Mouse (Mus musculus): ENCODE results near the gene Lrrc8d. TPM values are rescaled to one million over a fixed set of nuclear protein-coding genes. Genes with fewer than 3 reads are reported as not detected.

Gene Lrrc8d
- polyA plus RNA-seq, 1 experiment from 2014 or later: 8.3 TPM

DNA sequence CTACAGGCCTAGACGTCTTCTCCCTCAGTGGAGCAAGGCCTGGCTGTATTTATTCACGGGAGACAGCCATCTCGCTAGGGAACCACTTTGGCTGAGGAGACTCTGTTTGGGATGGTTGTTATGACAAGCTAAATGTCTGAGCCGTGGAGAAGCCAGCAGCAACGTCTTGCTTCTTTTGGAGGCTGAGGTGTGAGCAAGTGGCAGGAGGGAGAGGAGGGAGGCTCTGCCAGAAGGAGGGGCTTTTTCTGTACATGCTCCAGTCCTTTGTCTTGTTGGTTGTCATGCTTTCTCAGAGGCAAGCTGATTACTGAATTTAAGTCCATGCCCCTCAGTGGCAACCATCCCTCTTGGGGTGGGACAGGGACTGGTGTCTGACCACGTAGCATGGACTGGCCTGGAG lies 33.5 kb downstream of the Lrrc8d start:
- no peak overlapping the region for H3K9ac ChIP-seq (ENCODE audit: low read depth, low read length)
- WGBS (ENCODE audit: insufficient replicate concordance): 73% methylated on average over 6 of the region's 6 CpGs

DNA sequence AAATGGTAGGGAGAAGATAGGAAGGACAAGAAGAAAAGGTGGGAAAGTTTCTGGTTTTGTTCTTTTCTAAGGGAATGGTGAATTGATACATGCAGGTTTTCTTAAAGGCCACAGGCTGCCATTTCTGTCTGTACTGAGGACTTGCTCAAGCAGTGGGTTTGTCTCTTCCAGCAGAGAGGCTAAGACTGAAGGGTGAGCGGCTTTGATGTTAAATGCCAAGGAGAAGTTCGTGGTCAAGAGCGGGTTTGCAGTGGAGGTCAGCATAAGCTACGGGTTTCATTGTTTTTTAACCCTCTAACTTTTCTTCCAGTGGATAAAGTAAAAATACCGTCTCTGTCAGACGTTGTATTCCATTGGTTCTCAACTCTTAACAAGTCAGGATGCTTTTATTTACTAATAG lies 36.6 kb downstream of the Lrrc8d start:
- WGBS (ENCODE audit: insufficient replicate concordance): 85% methylated on average over 6 of the region's 6 CpGs
- Histone ChIP-seq H3K9ac (ENCODE audit: low read depth, low read length) (no peak overlapping the region), H3K27me3 (ENCODE audit: control insufficient read depth, insufficient read depth, low read length) (peaks cover 12% of the 10 kb centered on the region), H3K4me3 (ENCODE audit: low read depth, low read length) (no peak overlapping the region), H3K9me3 (replicated peaks; ENCODE audit: control insufficient read depth, low read length) (no peaks in the 10 kb centered on the region), H3K36me3 (ENCODE audit: control insufficient read depth, insufficient read depth, low read length) (no peaks in the 10 kb centered on the region), H3K27ac (ENCODE audit: low read depth, low read length) (no peak overlapping the region), H3K4me1 (ENCODE audit: control insufficient read depth, insufficient read depth, low read length) (peaks cover 6% of the 10 kb centered on the region; the same call in 1 of the 2 replicates), H3K4me2 (no peak overlapping the region)
- no peak for ATAC-seq (replicated peaks; ENCODE audit: insufficient number of reproducible peaks, low FRiP score, low TSS enrichment)

More for the DNA sequence above, 33.5 kb downstream of the Lrrc8d start:
- no peak overlapping the region for H3K4me2 ChIP-seq
- no peak overlapping the region for H3K27ac ChIP-seq (ENCODE audit: low read depth, low read length)
- peaks cover 6% of the 10 kb centered on the region; the same call in 1 of the 2 replicates for H3K4me1 ChIP-seq (ENCODE audit: control insufficient read depth, insufficient read depth, low read length)
- H3K4me3 ChIP-seq (ENCODE audit: low read depth, low read length): no peak overlapping the region
- H3K27me3 ChIP-seq (ENCODE audit: control insufficient read depth, insufficient read depth, low read length): peaks cover 15% of the 10 kb centered on the region
- no peaks in the 10 kb centered on the region for H3K36me3 ChIP-seq (ENCODE audit: control insufficient read depth, insufficient read depth, low read length)
- no peak for ATAC-seq (replicated peaks; ENCODE audit: insufficient number of reproducible peaks, low FRiP score, low TSS enrichment)
- H3K9me3 ChIP-seq (replicated peaks; ENCODE audit: control insufficient read depth, low read length): no peaks in the 10 kb centered on the region

DNA sequence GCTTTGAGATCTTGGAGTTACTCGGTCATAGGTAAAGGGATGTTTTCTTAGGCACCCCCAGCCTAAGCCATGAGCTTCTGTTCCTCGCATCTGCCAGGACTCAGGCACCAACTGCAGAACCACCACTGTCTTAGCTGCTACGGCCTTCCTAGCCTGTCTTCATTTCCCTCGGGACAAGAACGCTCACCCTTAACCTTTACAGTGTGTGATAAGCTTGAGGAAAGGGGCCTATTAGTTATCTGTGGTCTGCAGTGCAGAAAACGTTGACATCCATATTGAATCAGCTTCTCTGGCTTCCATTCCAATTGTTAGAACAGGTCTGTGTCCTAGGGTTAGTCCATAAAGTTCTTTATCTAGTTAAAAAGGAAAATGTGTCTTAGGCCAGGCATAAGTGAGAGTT lies 37.4 kb downstream of the Lrrc8d start:
- WGBS (ENCODE audit: insufficient replicate concordance): 43% methylated on average over 6 of the region's 6 CpGs
- Histone ChIP-seq H3K36me3 (ENCODE audit: control insufficient read depth, insufficient read depth, low read length) (no peaks in the 10 kb centered on the region), H3K27me3 (ENCODE audit: control insufficient read depth, insufficient read depth, low read length) (peaks cover 12% of the 10 kb centered on the region), H3K4me3 (ENCODE audit: low read depth, low read length) (no peak overlapping the region), H3K4me1 (ENCODE audit: control insufficient read depth, insufficient read depth, low read length) (peaks cover 5% of the 10 kb centered on the region; the same call in 1 of the 2 replicates), H3K9ac (ENCODE audit: low read depth, low read length) (no peak overlapping the region), H3K27ac (ENCODE audit: low read depth, low read length) (no peak overlapping the region), H3K9me3 (replicated peaks; ENCODE audit: control insufficient read depth, low read length) (no peaks in the 10 kb centered on the region), H3K4me2 (no peak overlapping the region)
- no peak for ATAC-seq (replicated peaks; ENCODE audit: insufficient number of reproducible peaks, low FRiP score, low TSS enrichment)

DNA sequence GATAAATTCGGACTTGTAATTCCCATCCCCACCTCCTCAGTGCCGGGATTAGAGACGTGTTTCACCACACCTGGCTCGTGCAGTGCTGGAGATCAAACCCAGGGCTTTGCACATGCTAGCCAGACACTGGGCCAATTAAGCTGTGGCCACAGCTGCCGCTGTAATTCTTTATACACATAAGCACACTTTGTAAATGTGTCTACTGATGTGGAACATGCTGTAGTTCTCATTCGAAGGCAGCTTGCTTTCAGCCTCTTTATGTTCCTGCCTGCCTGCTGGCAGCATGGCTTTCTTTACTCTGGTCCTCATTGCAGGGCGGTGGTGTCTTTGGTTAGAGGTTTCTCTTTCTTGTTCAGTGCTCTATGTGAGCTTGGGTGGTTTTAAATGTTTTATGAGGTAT lies 40.7 kb downstream of the Lrrc8d start:
- 77% methylated on average over 7 of the region's 7 CpGs for WGBS (ENCODE audit: insufficient replicate concordance)
- Histone ChIP-seq H3K9ac (ENCODE audit: low read depth, low read length) (no peak overlapping the region), H3K27me3 (ENCODE audit: control insufficient read depth, insufficient read depth, low read length) (no peaks in the 10 kb centered on the region), H3K36me3 (ENCODE audit: control insufficient read depth, insufficient read depth, low read length) (no peaks in the 10 kb centered on the region), H3K27ac (ENCODE audit: low read depth, low read length) (no peak overlapping the region), H3K4me3 (ENCODE audit: low read depth, low read length) (no peak overlapping the region), H3K4me1 (ENCODE audit: control insufficient read depth, insufficient read depth, low read length) (peaks cover 3% of the 10 kb centered on the region; the same call in 1 of the 2 replicates), H3K9me3 (replicated peaks; ENCODE audit: control insufficient read depth, low read length) (no peaks in the 10 kb centered on the region), H3K4me2 (no peak overlapping the region)
- no peak for ATAC-seq (replicated peaks; ENCODE audit: insufficient number of reproducible peaks, low FRiP score, low TSS enrichment)

DNA sequence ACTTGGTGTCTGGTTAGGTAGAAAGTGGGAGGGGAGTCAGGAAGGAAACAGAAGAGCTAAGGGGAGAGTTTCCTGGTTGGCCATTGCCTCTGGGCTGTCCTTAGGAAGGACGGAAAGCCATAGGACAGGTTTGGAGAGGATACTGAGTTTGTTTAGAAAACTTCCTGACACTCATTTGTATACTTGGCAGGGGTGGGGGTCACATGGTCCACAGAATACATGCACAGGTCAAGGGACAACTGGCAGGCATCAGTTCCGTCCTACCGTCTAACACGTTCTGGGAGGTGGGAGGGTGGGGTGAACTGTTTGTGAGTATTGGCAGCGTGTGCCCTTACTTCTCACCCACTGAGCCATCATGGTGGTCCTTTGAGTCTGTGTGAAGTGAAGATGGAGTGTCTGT lies 42.9 kb downstream of the Lrrc8d start:
- Histone ChIP-seq H3K36me3 (ENCODE audit: control insufficient read depth, insufficient read depth, low read length) (no peaks in the 10 kb centered on the region), H3K4me3 (ENCODE audit: low read depth, low read length) (no peak overlapping the region), H3K4me1 (ENCODE audit: control insufficient read depth, insufficient read depth, low read length) (peaks cover 3% of the 10 kb centered on the region; the same call in 1 of the 2 replicates), H3K9me3 (replicated peaks; ENCODE audit: control insufficient read depth, low read length) (no peaks in the 10 kb centered on the region), H3K27me3 (ENCODE audit: control insufficient read depth, insufficient read depth, low read length) (no peaks in the 10 kb centered on the region), H3K4me2 (no peak overlapping the region), H3K9ac (ENCODE audit: low read depth, low read length) (no peak overlapping the region), H3K27ac (ENCODE audit: low read depth, low read length) (no peak overlapping the region)
- no peak for ATAC-seq (replicated peaks; ENCODE audit: insufficient number of reproducible peaks, low FRiP score, low TSS enrichment)
- 82% methylated on average over 5 of the region's 5 CpGs for WGBS (ENCODE audit: insufficient replicate concordance)

DNA sequence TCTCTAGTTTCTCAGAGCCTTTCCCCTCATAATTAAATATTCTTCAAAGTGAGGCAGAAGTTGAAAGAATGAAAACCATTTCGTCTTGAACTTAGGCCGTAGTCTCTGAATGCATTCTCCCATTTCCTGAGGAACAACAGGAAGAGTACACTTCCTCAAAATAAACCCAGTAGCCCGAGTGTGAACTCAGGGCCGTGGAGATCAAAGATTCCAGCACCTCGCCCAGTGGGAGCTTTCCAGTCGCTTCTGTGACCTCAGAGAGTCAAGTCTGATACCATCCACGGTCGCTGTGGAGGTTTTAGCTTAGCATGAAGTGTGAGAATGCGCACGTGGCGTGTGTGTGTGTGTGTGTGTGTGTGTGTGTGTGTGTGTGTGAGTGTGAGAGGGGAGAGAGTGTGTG lies 45.6 kb downstream of the Lrrc8d start:
- no peak overlapping the region for H3K4me2 ChIP-seq
- peaks cover 3% of the 10 kb centered on the region; the same call in 1 of the 2 replicates for H3K4me1 ChIP-seq (ENCODE audit: control insufficient read depth, insufficient read depth, low read length)
- no peaks in the 10 kb centered on the region for H3K9me3 ChIP-seq (replicated peaks; ENCODE audit: control insufficient read depth, low read length)
- H3K9ac ChIP-seq (ENCODE audit: low read depth, low read length): no peak overlapping the region; the same call in 1 of the 2 replicates
- H3K36me3 ChIP-seq (ENCODE audit: control insufficient read depth, insufficient read depth, low read length): no peaks in the 10 kb centered on the region
- ATAC-seq (replicated peaks; ENCODE audit: insufficient number of reproducible peaks, low FRiP score, low TSS enrichment): no peak
- 49% methylated on average over 11 of the region's 11 CpGs for WGBS (ENCODE audit: insufficient replicate concordance)
- H3K27ac ChIP-seq (ENCODE audit: low read depth, low read length): no peak overlapping the region
- no peaks in the 10 kb centered on the region for H3K27me3 ChIP-seq (ENCODE audit: control insufficient read depth, insufficient read depth, low read length)
- no peak overlapping the region for H3K4me3 ChIP-seq (ENCODE audit: low read depth, low read length)

DNA sequence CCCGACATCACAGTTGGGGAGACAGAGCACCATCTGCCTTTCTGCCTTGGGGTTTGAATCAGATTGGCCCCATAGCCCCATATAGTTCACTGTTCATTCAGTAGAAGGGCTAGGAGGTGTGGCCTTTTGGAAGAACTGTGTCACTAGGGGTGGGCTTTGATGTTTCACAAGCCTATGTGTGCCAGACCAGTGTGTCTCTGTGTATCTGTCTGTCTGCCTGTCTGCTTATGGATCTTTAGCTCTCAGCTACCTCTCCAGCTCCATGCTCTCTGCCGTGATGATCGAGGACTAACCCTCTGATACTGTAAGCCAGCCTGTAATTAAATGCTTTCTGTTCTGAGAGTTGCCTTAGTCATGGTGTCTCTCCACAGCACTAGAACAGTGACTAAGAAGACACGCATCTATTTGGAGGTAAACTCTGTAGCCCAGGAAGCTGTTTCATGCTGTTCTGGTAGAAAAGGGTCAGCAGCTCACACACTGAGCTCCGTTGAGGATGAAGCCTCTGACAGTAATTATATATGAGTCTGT lies 46.2 kb downstream of the Lrrc8d start:
- Histone ChIP-seq H3K27ac (ENCODE audit: low read depth, low read length) (no peak overlapping the region), H3K9me3 (replicated peaks; ENCODE audit: control insufficient read depth, low read length) (no peaks in the 10 kb centered on the region), H3K4me2 (no peak overlapping the region), H3K9ac (ENCODE audit: low read depth, low read length) (no peak overlapping the region; the same call in 1 of the 2 replicates), H3K27me3 (ENCODE audit: control insufficient read depth, insufficient read depth, low read length) (no peaks in the 10 kb centered on the region), H3K4me3 (ENCODE audit: low read depth, low read length) (no peak overlapping the region), H3K36me3 (ENCODE audit: control insufficient read depth, insufficient read depth, low read length) (no peaks in the 10 kb centered on the region), H3K4me1 (ENCODE audit: control insufficient read depth, insufficient read depth, low read length) (peaks cover 3% of the 10 kb centered on the region; the same call in 1 of the 2 replicates)
- ATAC-seq (replicated peaks; ENCODE audit: insufficient number of reproducible peaks, low FRiP score, low TSS enrichment): no peak
- WGBS (ENCODE audit: insufficient replicate concordance): 89% methylated on average over 5 of the region's 5 CpGs

DNA sequence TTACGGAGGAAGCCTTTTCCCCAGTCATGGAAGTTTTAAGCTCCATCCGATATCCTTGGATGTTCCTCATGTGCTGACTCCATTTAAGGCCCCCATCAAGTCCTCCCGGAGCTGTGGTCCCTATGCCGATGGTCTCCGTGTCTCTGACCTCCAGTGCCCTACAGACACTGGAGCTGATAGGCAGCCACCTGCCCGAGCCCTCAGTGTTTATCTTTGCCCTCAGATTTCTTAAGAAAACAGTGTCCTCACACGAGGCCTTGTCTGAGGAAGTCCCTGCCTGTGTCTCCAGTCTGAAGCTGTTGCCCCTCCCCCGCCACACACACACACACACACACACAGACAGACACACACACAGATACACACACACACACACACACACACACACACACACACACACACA lies 55.0 kb downstream of the Lrrc8d start:
- no peak for ATAC-seq (replicated peaks; ENCODE audit: insufficient number of reproducible peaks, low FRiP score, low TSS enrichment)
- 29% methylated on average over 8 of the region's 8 CpGs for whole genome bisulfite sequencing (ENCODE audit: insufficient replicate concordance)
- H3K4me3 ChIP-seq (ENCODE audit: low read depth, low read length): no peak overlapping the region
- H3K9me3 ChIP-seq (replicated peaks; ENCODE audit: control insufficient read depth, low read length): no peaks in the 10 kb centered on the region
- 0 out of 2 replicates have a peak, but pooled peaks cover 10% of the 10 kb centered on the region for H3K27me3 ChIP-seq (ENCODE audit: control insufficient read depth, insufficient read depth, low read length)
- no peak overlapping the region for H3K27ac ChIP-seq (ENCODE audit: low read depth, low read length)
- H3K4me1 ChIP-seq (ENCODE audit: control insufficient read depth, insufficient read depth, low read length): peaks cover 11% of the 10 kb centered on the region
- H3K9ac ChIP-seq (ENCODE audit: low read depth, low read length): no peak overlapping the region
- no peaks in the 10 kb centered on the region for H3K36me3 ChIP-seq (ENCODE audit: control insufficient read depth, insufficient read depth, low read length)
- no peak overlapping the region for H3K4me2 ChIP-seq

DNA sequence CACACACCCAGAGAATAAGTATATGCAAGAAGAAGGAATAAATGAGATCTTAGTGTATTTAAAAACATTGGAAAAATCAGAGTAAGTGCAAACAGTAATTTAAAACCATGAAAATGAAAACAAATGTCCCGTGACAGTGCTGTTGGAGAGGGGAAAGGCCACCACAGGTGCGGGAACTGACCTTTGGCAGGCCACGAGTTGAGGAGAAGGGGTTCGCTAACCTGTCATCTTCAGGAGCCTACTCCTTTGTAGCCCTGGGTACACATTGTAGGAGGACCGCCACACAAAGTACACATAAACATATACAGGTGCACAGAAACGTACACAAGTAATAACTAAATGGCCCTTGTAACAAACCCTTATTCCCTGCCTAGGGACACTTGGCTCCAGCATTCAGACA lies 55.7 kb downstream of the Lrrc8d start:
- Histone ChIP-seq H3K27me3 (ENCODE audit: control insufficient read depth, insufficient read depth, low read length) (0 out of 2 replicates have a peak, but pooled peaks cover 11% of the 10 kb centered on the region), H3K4me3 (ENCODE audit: low read depth, low read length) (no peak overlapping the region), H3K4me2 (no peak overlapping the region), H3K36me3 (ENCODE audit: control insufficient read depth, insufficient read depth, low read length) (no peaks in the 10 kb centered on the region), H3K4me1 (ENCODE audit: control insufficient read depth, insufficient read depth, low read length) (peaks cover 11% of the 10 kb centered on the region), H3K9ac (ENCODE audit: low read depth, low read length) (no peak overlapping the region), H3K9me3 (replicated peaks; ENCODE audit: control insufficient read depth, low read length) (no peaks in the 10 kb centered on the region), H3K27ac (ENCODE audit: low read depth, low read length) (no peak overlapping the region)
- 69% methylated on average over 6 of the region's 6 CpGs for WGBS (ENCODE audit: insufficient replicate concordance)
- ATAC-seq (replicated peaks; ENCODE audit: insufficient number of reproducible peaks, low FRiP score, low TSS enrichment): no peak
